Mouse (Mus musculus) myocyte (in vitro differentiated cells): Measurements from ENCODE around the gene Cox11. TPM values are rescaled to one million over a fixed set of nuclear protein-coding genes. Genes with fewer than 3 reads are reported as not detected.

Experiments
- H3K27me3 ChIP-seq: one replicate; pipeline ENCODE4 v1.6.1; 2011; ENCODE audit not compliant: control insufficient read depth, insufficient read depth, insufficient read length
- H3K36me3 ChIP-seq: one replicate; pipeline ENCODE4 v1.6.1; 2011; ENCODE audit not compliant: control insufficient read depth, insufficient read depth
- H3K4me2 ChIP-seq: one replicate; pipeline ENCODE4 v1.6.1; 2011; ENCODE audit warnings: low read depth, control low read depth
- H3K4me3 ChIP-seq: one replicate; pipeline ENCODE4 v1.5.1; 2011; ENCODE audit warnings: mild to moderate bottlenecking, control low read depth, moderate library complexity
- H3K79me2 ChIP-seq: one replicate; pipeline ENCODE4 v1.6.1; 2011; ENCODE audit not compliant: control insufficient read depth, insufficient read depth
- H3ac ChIP-seq: one replicate; pipeline ENCODE4 v1.6.1; 2011; ENCODE audit not compliant: control insufficient read depth, insufficient read length
- CEBPB ChIP-seq: IDR thresholded peaks from 2 replicates; pipeline ENCODE4 v1.6.1; 2011; ENCODE audit warnings: mild to moderate bottlenecking, moderate library complexity; ENCODE audit not compliant: poor library complexity, insufficient read depth, severe bottlenecking
- E2F4 ChIP-seq: IDR thresholded peaks from one replicate; pipeline ENCODE4 v1.6.1; 2011; ENCODE audit warnings: mild to moderate bottlenecking, control low read depth, moderate library complexity; ENCODE audit not compliant: insufficient read depth
- MAX ChIP-seq: IDR thresholded peaks from one replicate; pipeline ENCODE4 v1.6.1; 2011; ENCODE audit warnings: low read depth, mild to moderate bottlenecking, control low read depth
- MYOD1 ChIP-seq, 3 experiments: IDR thresholded peaks; one replicate each; pipeline ENCODE4 v1.6.1; 2011; ENCODE audit warnings: control low read depth in 2 of 3, low read depth in 2 of 3, mild to moderate bottlenecking in 2 of 3, moderate library complexity in 1 of 3; ENCODE audit not compliant: insufficient read length in 2 of 3, control insufficient read depth in 1 of 3
- MYOG ChIP-seq, 3 experiments: IDR thresholded peaks; one replicate each; pipeline ENCODE4 v1.6.1; 2011; ENCODE audit warnings: control low read depth in 2 of 3, low read depth in 2 of 3, mild to moderate bottlenecking in 2 of 3; ENCODE audit not compliant: insufficient read length in 2 of 3, control insufficient read depth in 1 of 3, insufficient read depth in 1 of 3
- POLR2A ChIP-seq: IDR thresholded peaks from one replicate; pipeline ENCODE4 v1.6.1; 2011; ENCODE audit warnings: low read depth, mild to moderate bottlenecking, control low read depth, moderate library complexity; ENCODE audit not compliant: insufficient read length
- POLR2AphosphoS2 ChIP-seq: IDR thresholded peaks from one replicate; pipeline ENCODE4 v1.6.1; 2011; ENCODE audit warnings: low read depth, control low read depth; ENCODE audit not compliant: insufficient read length
- REST ChIP-seq: IDR thresholded peaks from one replicate; pipeline ENCODE4 v1.6.1; 2011; ENCODE audit warnings: mild to moderate bottlenecking, control low read depth, moderate library complexity; ENCODE audit not compliant: insufficient read depth, insufficient read length
- SRF ChIP-seq: IDR thresholded peaks from one replicate; pipeline ENCODE4 v1.6.1; 2011; ENCODE audit warnings: low read depth; ENCODE audit not compliant: control insufficient read depth, insufficient read length
- TCF12 ChIP-seq: IDR thresholded peaks from one replicate; pipeline ENCODE4 v1.6.1; 2011; ENCODE audit warnings: mild to moderate bottlenecking, control low read depth; ENCODE audit not compliant: poor library complexity, insufficient read depth, severe bottlenecking
- TCF3 ChIP-seq: IDR thresholded peaks from one replicate; pipeline ENCODE4 v1.6.1; 2011; ENCODE audit warnings: low read depth, control low read depth; ENCODE audit not compliant: insufficient read length
- USF1 ChIP-seq: IDR thresholded peaks from one replicate; pipeline ENCODE4 v1.6.1; 2011; ENCODE audit warnings: low read depth, mild to moderate bottlenecking, control low read depth, moderate library complexity
- polyA plus RNA-seq: library from polyadenylated mRNA; unstranded; fragments of >200 nt; fragmentation: generic; extraction: Trizol; gene quantifications from one replicate; pipeline ENCODE4 v1.2.1, GENCODE M21; 2012; ENCODE audit warnings: missing spikeins

The Cox11 gene
- polyA plus RNA-seq = 12.4 TPM

GRCm38 (mm10) chr11:90637440-90638311, at the start of gene Cox11, which contains the start of gene Stxbp4:
TSS of gene Cox11 (plus strand) at chr11:90638173.
TSS of gene Stxbp4 (minus strand) at chr11:90638084.
- H3K27me3 ChIP-seq = no peaks in the 10 kb centered on the region
- peak within 1 kb of the TSS; percentile 81 for H3K4me2 ChIP-seq
- TF ChIP-seq MYOD1 (IDR thresholded peaks at IDR 0.05; ENCODE audit: control insufficient read depth in 1 of 3, insufficient read length in 2 of 3, low read depth in 2 of 3) (no peak), REST (no peak), TCF3 (no peak), POLR2A (peak; percentile 75), TCF12 (no peak), E2F4 (no peak)
- peak within 1 kb of the TSS; percentile 82 for H3K4me3 ChIP-seq
- peaks cover 32% of the 10 kb centered on the region for H3K79me2 ChIP-seq
- peak within 1 kb of the TSS; percentile 93 for H3ac ChIP-seq
- no peaks in the 10 kb centered on the region for H3K36me3 ChIP-seq

- Histone ChIP-seq H3ac (no peak overlapping the region), H3K27me3 (no peaks in the 10 kb centered on the region), H3K36me3 (no peaks in the 10 kb centered on the region), H3K79me2 (no peaks in the 10 kb centered on the region), H3K4me3 (no peak overlapping the region), H3K4me2 (no peak overlapping the region)
- no peak for TF ChIP-seq TCF12
Measured at GRCm38 (mm10) chr11:90590996-90591395, 47.0 kb upstream of the Cox11 start.

- Histone ChIP-seq H3K4me3 (no peak overlapping the region), H3K27me3 (no peaks in the 10 kb centered on the region), H3K4me2 (no peak overlapping the region), H3K36me3 (no peaks in the 10 kb centered on the region), H3K79me2 (no peaks in the 10 kb centered on the region), H3ac (no peak overlapping the region)
- no peak for TF ChIP-seq TCF12
- no peak for TF ChIP-seq TCF3
- TF ChIP-seq MYOD1 (IDR thresholded peaks at IDR 0.05; ENCODE audit: control insufficient read depth in 1 of 3, insufficient read length in 2 of 3, low read depth in 2 of 3) = no peak
- no peak for TF ChIP-seq POLR2A
- TF ChIP-seq SRF = no peak
- TF ChIP-seq CEBPB = no peak
- TF ChIP-seq E2F4 = no peak
- TF ChIP-seq USF1 = no peak
- TF ChIP-seq POLR2AphosphoS2 = no peak
- no peak for TF ChIP-seq MAX
- TF ChIP-seq REST = no peak
- no peak for TF ChIP-seq MYOG (IDR thresholded peaks at IDR 0.05; ENCODE audit: control insufficient read depth in 1 of 3, insufficient read depth in 1 of 3, insufficient read length in 2 of 3, low read depth in 2 of 3)
Measured at GRCm38 (mm10) chr11:90595826-90596225, 42.1 kb upstream of the Cox11 start.

- Histone ChIP-seq H3K27me3 (no peaks in the 10 kb centered on the region), H3K4me3 (no peak overlapping the region), H3K79me2 (no peaks in the 10 kb centered on the region), H3K4me2 (no peak overlapping the region), H3ac (no peak overlapping the region), H3K36me3 (peaks cover 7% of the 10 kb centered on the region)
- TF ChIP-seq MYOG (IDR thresholded peaks at IDR 0.05; ENCODE audit: control insufficient read depth in 1 of 3, insufficient read depth in 1 of 3, insufficient read length in 2 of 3, low read depth in 2 of 3) (no peak), MYOD1 (IDR thresholded peaks at IDR 0.05; ENCODE audit: control insufficient read depth in 1 of 3, insufficient read length in 2 of 3, low read depth in 2 of 3) (no peak), MAX (no peak), USF1 (no peak), E2F4 (no peak), TCF12 (no peak), CEBPB (no peak), POLR2AphosphoS2 (no peak), REST (no peak), SRF (no peak), POLR2A (no peak), TCF3 (no peak)
Measured at GRCm38 (mm10) chr11:90603066-90603465, 34.9 kb upstream of the Cox11 start.

GRCm38 (mm10) chr11:90612118-90612517, 25.9 kb upstream of the Cox11 start:
- no peak overlapping the region for H3K4me2 ChIP-seq
- TF ChIP-seq E2F4 (no peak), USF1 (no peak), MAX (no peak), TCF12 (no peak), REST (no peak), MYOG (IDR thresholded peaks at IDR 0.05; ENCODE audit: control insufficient read depth in 1 of 3, insufficient read depth in 1 of 3, insufficient read length in 2 of 3, low read depth in 2 of 3) (no peak), POLR2AphosphoS2 (no peak), CEBPB (no peak), TCF3 (no peak), MYOD1 (IDR thresholded peaks at IDR 0.05; ENCODE audit: control insufficient read depth in 1 of 3, insufficient read length in 2 of 3, low read depth in 2 of 3) (no peak), POLR2A (no peak), SRF (no peak)
- peaks cover 8% of the 10 kb centered on the region for H3K36me3 ChIP-seq
- no peaks in the 10 kb centered on the region for H3K79me2 ChIP-seq
- H3K27me3 ChIP-seq = no peaks in the 10 kb centered on the region
- no peak overlapping the region for H3K4me3 ChIP-seq
- no peak overlapping the region for H3ac ChIP-seq
